Mouse (Mus musculus) limb, embryonic 15.5 days (tissue): ENCODE measurements around the gene Trabd2b. TPM values are rescaled to one million over a fixed set of nuclear protein-coding genes. Genes with fewer than 3 reads are reported as not detected.

ENCODE experiments used
- ATAC-seq: fragments of 200-750 bp; cut with Nextera tagmentation; 2 replicates; pipeline ENCODE4 v1.8.0; 2017; ENCODE audit warnings: low read depth, moderate TSS enrichment; ENCODE audit not compliant: insufficient number of reproducible peaks, low FRiP score, low TSS enrichment
- H3K27ac ChIP-seq: fragments of 300-500 bp; sonication (generic); 2 replicates; pipeline ENCODE4 v1.5.1; 2015; ENCODE audit warnings: moderate library complexity, mild to moderate bottlenecking, inconsistent platforms
- H3K27me3 ChIP-seq: fragments of 300-500 bp; sonication (generic); 2 replicates; pipeline ENCODE4 v1.6.1; 2015; ENCODE audit warnings: inconsistent platforms
- H3K36me3 ChIP-seq: fragments of 300-500 bp; sonication (generic); 2 replicates; pipeline ENCODE4 v1.6.1; 2015; ENCODE audit warnings: inconsistent platforms
- H3K4me1 ChIP-seq: fragments of 300-500 bp; sonication (generic); 2 replicates; pipeline ENCODE4 v1.6.1; 2015; ENCODE audit warnings: inconsistent platforms
- H3K4me2 ChIP-seq: fragments of 300-500 bp; sonication (generic); 2 replicates; pipeline ENCODE4 v1.6.1; 2015; ENCODE audit warnings: mild to moderate bottlenecking, inconsistent platforms
- H3K4me3 ChIP-seq: fragments of 300-500 bp; sonication (generic); 2 replicates; pipeline ENCODE4 v1.5.1; 2015; ENCODE audit warnings: mild to moderate bottlenecking, inconsistent platforms
- H3K9ac ChIP-seq: fragments of 300-500 bp; sonication (generic); 2 replicates; pipeline ENCODE4 v1.6.1; 2015; ENCODE audit warnings: inconsistent platforms
- H3K9me3 ChIP-seq: fragments of 300-500 bp; sonication (generic); 2 replicates; pipeline ENCODE4 v1.6.1; 2016; ENCODE audit warnings: inconsistent platforms
- WGBS: fragments of 180-500 bp; shearing (Covaris S2); methylation state at CpG from one replicate; pipeline ENCODE4 v1.1.7; 2015; 5-methylcytosine and 5-hydroxymethylcytosine counted together
- polyA plus RNA-seq: library from polyadenylated mRNA; unstranded; fragments of >200 nt; fragmentation: Nextera tagmentation; extraction: Ambion mirVana; gene quantifications from 2 replicates; pipeline ENCODE4 v1.2.1, GENCODE M21; 2015

The Trabd2b gene
- polyA plus RNA-seq, 1 experiment from 2014 or later: 3.1 TPM

- H3K27ac ChIP-seq: no peak overlapping the region
- no peaks in the 10 kb centered on the region for H3K9me3 ChIP-seq
- no peak overlapping the region for H3K9ac ChIP-seq
- H3K4me2 ChIP-seq: no peak overlapping the region
- 90% methylated on average over 1 of the region's 1 CpGs for WGBS
- no peak for ATAC-seq
- H3K4me1 ChIP-seq: peaks cover 21% of the 10 kb centered on the region
- no peaks in the 10 kb centered on the region for H3K36me3 ChIP-seq
- peaks cover 8% of the 10 kb centered on the region; the same call in 1 of the 2 replicates for H3K27me3 ChIP-seq
- no peak overlapping the region for H3K4me3 ChIP-seq
These were observed 32.2 kb upstream of the Trabd2b start for GRCm38 (mm10) chr4:114374330-114374729.

GRCm38 (mm10) chr4:114377531-114377930, 29.0 kb upstream of the Trabd2b start:
- H3K27me3 ChIP-seq: no peaks in the 10 kb centered on the region
- peak overlapping the region; percentile 69 for H3K27ac ChIP-seq
- H3K9ac ChIP-seq: no peak overlapping the region
- H3K36me3 ChIP-seq: no peaks in the 10 kb centered on the region
- no peak overlapping the region for H3K4me2 ChIP-seq
- H3K9me3 ChIP-seq: no peaks in the 10 kb centered on the region
- peak; percentile 61; the same call in 1 of the 2 replicates for ATAC-seq
- WGBS: 32% methylated on average over 11 of the region's 11 CpGs
- no peak overlapping the region for H3K4me3 ChIP-seq
- H3K4me1 ChIP-seq: peaks cover 23% of the 10 kb centered on the region

- WGBS: 46% methylated on average over 7 of the region's 7 CpGs
- peak; percentile 46; the same call in 1 of the 2 replicates for ATAC-seq
These were observed 28.0 kb upstream of the Trabd2b start for GRCm38 (mm10) chr4:114378512-114378911.

GRCm38 (mm10) chr4:114379416-114379956, 27.0 kb upstream of the Trabd2b start:
- Histone ChIP-seq H3K27ac (0 out of 2 replicates have a peak overlapping the region, but pooled peaks have one; percentile 61), H3K4me2 (no peak overlapping the region), H3K9ac (no peak overlapping the region), H3K36me3 (no peaks in the 10 kb centered on the region), H3K27me3 (no peaks in the 10 kb centered on the region), H3K4me3 (no peak overlapping the region), H3K9me3 (no peaks in the 10 kb centered on the region), H3K4me1 (peaks cover 23% of the 10 kb centered on the region)
- no peak for ATAC-seq
- 79% methylated on average over 4 of the region's 4 CpGs for WGBS

More at GRCm38 (mm10) chr4:114378512-114378911, 28.0 kb upstream of the Trabd2b start:
- Histone ChIP-seq H3K9ac (no peak overlapping the region), H3K36me3 (no peaks in the 10 kb centered on the region), H3K27ac (peak overlapping the region; percentile 69), H3K4me3 (no peak overlapping the region), H3K27me3 (no peaks in the 10 kb centered on the region), H3K9me3 (no peaks in the 10 kb centered on the region), H3K4me2 (no peak overlapping the region), H3K4me1 (peaks cover 23% of the 10 kb centered on the region)

- H3K4me1 ChIP-seq: peaks cover 16% of the 10 kb centered on the region
- H3K4me3 ChIP-seq: no peak overlapping the region
- H3K4me2 ChIP-seq: no peak overlapping the region
- no peaks in the 10 kb centered on the region for H3K27me3 ChIP-seq
- no peak overlapping the region for H3K9ac ChIP-seq
- H3K9me3 ChIP-seq: no peaks in the 10 kb centered on the region
- WGBS: 13% methylated on average over 1 of the region's 1 CpGs
- H3K36me3 ChIP-seq: no peaks in the 10 kb centered on the region
- H3K27ac ChIP-seq: no peak overlapping the region
- no peak for ATAC-seq
These were observed 23.9 kb upstream of the Trabd2b start for GRCm38 (mm10) chr4:114382627-114383026.

GRCm38 (mm10) chr4:114385236-114385635, 21.3 kb upstream of the Trabd2b start:
- Histone ChIP-seq H3K4me3 (no peak overlapping the region), H3K9me3 (no peaks in the 10 kb centered on the region), H3K9ac (no peak overlapping the region), H3K27ac (no peak overlapping the region), H3K4me1 (no peaks in the 10 kb centered on the region), H3K27me3 (no peaks in the 10 kb centered on the region), H3K4me2 (no peak overlapping the region), H3K36me3 (no peaks in the 10 kb centered on the region)
- no peak for ATAC-seq
- 81% methylated on average over 5 of the region's 5 CpGs for WGBS

GRCm38 (mm10) chr4:114386395-114386811, 20.1 kb upstream of the Trabd2b start:
- Histone ChIP-seq H3K9me3 (no peaks in the 10 kb centered on the region), H3K4me1 (no peaks in the 10 kb centered on the region), H3K4me3 (no peak overlapping the region), H3K27me3 (no peaks in the 10 kb centered on the region), H3K9ac (no peak overlapping the region), H3K36me3 (no peaks in the 10 kb centered on the region), H3K4me2 (no peak overlapping the region), H3K27ac (no peak overlapping the region)
- ATAC-seq: no peak; the same call in 1 of the 2 replicates
- WGBS: 46% methylated on average over 2 of the region's 2 CpGs

- H3K4me3 ChIP-seq: no peak overlapping the region
- no peak for ATAC-seq
- no peaks in the 10 kb centered on the region for H3K9me3 ChIP-seq
- no peaks in the 10 kb centered on the region for H3K36me3 ChIP-seq
- no peaks in the 10 kb centered on the region for H3K27me3 ChIP-seq
- no peaks in the 10 kb centered on the region for H3K4me1 ChIP-seq
- no peak overlapping the region for H3K27ac ChIP-seq
- H3K4me2 ChIP-seq: no peak overlapping the region
- H3K9ac ChIP-seq: no peak overlapping the region
- 74% methylated on average over 2 of the region's 2 CpGs for WGBS
These were observed 18.9 kb upstream of the Trabd2b start for GRCm38 (mm10) chr4:114387527-114388135.

- Histone ChIP-seq H3K4me1 (no peaks in the 10 kb centered on the region), H3K9me3 (no peaks in the 10 kb centered on the region), H3K27me3 (no peaks in the 10 kb centered on the region), H3K27ac (no peak overlapping the region), H3K4me2 (no peak overlapping the region), H3K4me3 (no peak overlapping the region), H3K9ac (no peak overlapping the region), H3K36me3 (no peaks in the 10 kb centered on the region)
- no peak for ATAC-seq
- 83% methylated on average over 3 of the region's 3 CpGs for WGBS
These were observed 18.2 kb upstream of the Trabd2b start for GRCm38 (mm10) chr4:114388306-114388705.

- H3K4me1 ChIP-seq: no peaks in the 10 kb centered on the region
- H3K27me3 ChIP-seq: no peaks in the 10 kb centered on the region
- H3K27ac ChIP-seq: no peak overlapping the region
These were observed 16.9 kb upstream of the Trabd2b start for GRCm38 (mm10) chr4:114389653-114390052.

GRCm38 (mm10) chr4:114397625-114398024, 8.9 kb upstream of the Trabd2b start:
- H3K9ac ChIP-seq: no peak overlapping the region
- H3K9me3 ChIP-seq: no peaks in the 10 kb centered on the region
- ATAC-seq: no peak
- H3K4me3 ChIP-seq: no peak overlapping the region
- no peak overlapping the region for H3K4me2 ChIP-seq
- no peak overlapping the region for H3K27ac ChIP-seq
- no peaks in the 10 kb centered on the region for H3K4me1 ChIP-seq
- H3K27me3 ChIP-seq: peaks cover 44% of the 10 kb centered on the region
- H3K36me3 ChIP-seq: no peaks in the 10 kb centered on the region

More at GRCm38 (mm10) chr4:114389653-114390052, 16.9 kb upstream of the Trabd2b start:
- Histone ChIP-seq H3K4me2 (no peak overlapping the region), H3K4me3 (no peak overlapping the region), H3K9me3 (no peaks in the 10 kb centered on the region), H3K9ac (no peak overlapping the region), H3K36me3 (no peaks in the 10 kb centered on the region)
- ATAC-seq: no peak

GRCm38 (mm10) chr4:114399821-114400220, 6.7 kb upstream of the Trabd2b start:
- no peaks in the 10 kb centered on the region for H3K36me3 ChIP-seq
- H3K27ac ChIP-seq: no peak overlapping the region
- no peak overlapping the region for H3K4me2 ChIP-seq
- peaks cover 57% of the 10 kb centered on the region for H3K27me3 ChIP-seq
- H3K9ac ChIP-seq: no peak overlapping the region
- no peaks in the 10 kb centered on the region for H3K9me3 ChIP-seq
- no peak overlapping the region for H3K4me3 ChIP-seq
- H3K4me1 ChIP-seq: no peaks in the 10 kb centered on the region
- 36% methylated on average over 3 of the region's 3 CpGs for WGBS
- no peak; the same call in 1 of the 2 replicates for ATAC-seq
